Mouse (Mus musculus): ENCODE results near the gene Nelfb.
A peak's percentile ranks its signal among the peaks of the same experiment; 100 is the strongest.
"Not testable (repeated sequence)": the region's sequence is repeated elsewhere in the genome, so short reads cannot be mapped to it uniquely, and the experiment has no call there.

Gene Nelfb

GRCm38 (mm10) chr2:25211121-25211670, at the start of gene Nelfb:
Nelfb (minus strand) TSS chr2:25211489.
- peak; percentile 90 for DNase-seq (ENCODE audit: low spot score)

- DNase-seq (ENCODE audit: low spot score) = no peak
These were observed 47.6 kb upstream of the Nelfb start for GRCm38 (mm10) chr2:25258887-25259286.

DNA sequence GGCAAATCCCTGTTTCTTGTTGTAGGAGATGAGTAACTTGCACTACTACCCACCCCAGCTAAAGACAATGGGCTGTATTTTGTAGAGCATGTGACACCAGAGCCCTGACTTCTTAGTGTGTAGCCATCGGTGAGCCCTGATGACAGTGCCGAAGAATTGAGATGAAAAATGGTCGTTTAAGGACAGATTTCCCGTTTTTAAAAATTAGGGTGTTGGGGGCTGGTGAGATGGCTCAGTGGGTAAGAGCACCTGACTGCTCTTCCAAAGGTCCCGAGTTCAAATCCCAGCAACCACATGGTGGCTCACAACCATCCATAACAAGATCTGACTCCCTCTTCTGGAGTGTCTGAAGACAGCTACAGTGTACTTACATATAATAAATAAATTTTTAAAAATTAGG, 46.0 kb upstream of the Nelfb start:
- not testable (repeated sequence) for DNase-seq (ENCODE audit: low spot score)

GRCm38 (mm10) chr2:25256443-25257109, 45.3 kb upstream of the Nelfb start:
- DNase-seq (ENCODE audit: low spot score) = not testable (repeated sequence)

DNA sequence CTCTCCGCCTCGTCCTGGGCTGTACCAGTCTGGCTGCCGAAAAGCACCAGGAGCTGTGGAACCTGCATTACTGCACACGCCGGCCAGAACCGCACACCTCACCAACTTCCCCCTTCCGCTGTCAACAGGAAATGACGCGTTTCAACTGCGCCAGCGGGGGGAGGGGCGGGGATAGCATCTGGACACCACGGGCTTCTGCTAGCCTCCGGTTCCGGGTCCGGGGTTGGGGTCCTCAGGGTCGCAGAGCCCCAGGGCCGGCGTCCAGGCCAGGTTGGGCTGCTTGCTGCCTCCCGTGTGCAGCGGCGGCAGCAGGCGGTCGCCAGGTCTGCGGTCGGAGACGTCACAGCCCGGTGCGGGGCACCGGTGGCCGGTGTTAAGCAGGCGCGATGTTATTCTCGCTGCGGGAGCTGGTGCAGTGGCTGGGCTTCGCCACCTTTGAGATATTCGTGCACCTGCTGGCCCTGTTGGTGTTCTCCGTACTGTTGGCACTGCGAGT, 44.0 kb upstream of the Nelfb start, which contains the start of gene Tmem203:
TSS of gene Tmem203 (plus strand) at position 156 of the 496 bp plus-strand sequence.
- DNase-seq (ENCODE audit: low spot score) = peak; percentile 76

DNA sequence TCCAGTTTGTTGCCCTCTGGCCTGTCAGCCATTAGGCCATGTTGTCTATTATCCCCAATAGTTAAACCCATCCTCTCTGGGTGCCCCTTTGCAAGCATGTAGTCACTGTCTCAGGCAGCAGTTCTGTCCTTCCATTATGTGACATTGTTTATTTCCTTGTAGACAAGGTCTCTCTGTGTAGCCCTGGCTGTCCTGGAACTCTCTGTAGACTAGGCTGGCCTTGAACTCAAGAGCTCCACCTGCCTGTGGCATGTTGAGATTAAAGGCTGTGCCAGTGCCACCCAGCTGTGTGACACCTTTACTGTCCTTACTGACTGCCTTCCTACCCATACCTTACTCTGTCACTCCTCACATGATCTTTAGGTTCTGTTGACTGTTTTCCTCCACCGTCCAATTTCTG, 41.0 kb upstream of the Nelfb start:
- no peak for DNase-seq (ENCODE audit: low spot score)

GRCm38 (mm10) chr2:25246183-25247072, 35.1 kb upstream of the Nelfb start, which contains the start of gene AL732309.1:
AL732309.1 (minus strand) TSS chr2:25246863.
- no peak for DNase-seq (ENCODE audit: low spot score)

- no peak for DNase-seq (ENCODE audit: low spot score)
These were observed 32.9 kb upstream of the Nelfb start for GRCm38 (mm10) chr2:25244144-25244543.

DNA sequence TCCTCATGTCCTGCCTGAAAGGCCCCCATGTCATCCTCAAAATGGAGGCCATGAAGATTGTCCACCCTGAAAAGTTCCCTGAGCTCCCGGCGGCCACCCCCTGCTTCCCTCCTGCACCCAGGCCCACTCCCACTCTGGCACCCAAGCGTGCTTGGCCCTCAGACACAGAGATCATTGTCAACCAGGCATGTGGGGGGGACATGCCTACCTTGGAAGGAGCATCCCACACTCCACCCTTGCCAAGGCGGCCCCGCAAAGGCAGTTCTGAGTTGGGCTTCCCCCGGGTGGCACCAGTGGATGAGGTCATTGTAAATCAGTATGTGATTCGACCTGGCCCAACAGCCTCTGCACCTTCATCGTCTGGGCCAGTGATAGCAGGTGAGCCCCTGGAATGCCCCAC, 32.1 kb upstream of the Nelfb start:
- DNase-seq (ENCODE audit: low spot score) = no peak

- no peak for DNase-seq (ENCODE audit: low spot score)
These were observed 30.8 kb upstream of the Nelfb start, which contains the start of the genes Rnf208 and Cysrt1 for GRCm38 (mm10) chr2:25242101-25242506. Rnf208 (plus strand) TSS chr2:25242255. Cysrt1 (minus strand) TSS chr2:25242452.

- no peak for DNase-seq (ENCODE audit: low spot score)
These were observed 30.1 kb upstream of the Nelfb start for GRCm38 (mm10) chr2:25241438-25241775.

DNA sequence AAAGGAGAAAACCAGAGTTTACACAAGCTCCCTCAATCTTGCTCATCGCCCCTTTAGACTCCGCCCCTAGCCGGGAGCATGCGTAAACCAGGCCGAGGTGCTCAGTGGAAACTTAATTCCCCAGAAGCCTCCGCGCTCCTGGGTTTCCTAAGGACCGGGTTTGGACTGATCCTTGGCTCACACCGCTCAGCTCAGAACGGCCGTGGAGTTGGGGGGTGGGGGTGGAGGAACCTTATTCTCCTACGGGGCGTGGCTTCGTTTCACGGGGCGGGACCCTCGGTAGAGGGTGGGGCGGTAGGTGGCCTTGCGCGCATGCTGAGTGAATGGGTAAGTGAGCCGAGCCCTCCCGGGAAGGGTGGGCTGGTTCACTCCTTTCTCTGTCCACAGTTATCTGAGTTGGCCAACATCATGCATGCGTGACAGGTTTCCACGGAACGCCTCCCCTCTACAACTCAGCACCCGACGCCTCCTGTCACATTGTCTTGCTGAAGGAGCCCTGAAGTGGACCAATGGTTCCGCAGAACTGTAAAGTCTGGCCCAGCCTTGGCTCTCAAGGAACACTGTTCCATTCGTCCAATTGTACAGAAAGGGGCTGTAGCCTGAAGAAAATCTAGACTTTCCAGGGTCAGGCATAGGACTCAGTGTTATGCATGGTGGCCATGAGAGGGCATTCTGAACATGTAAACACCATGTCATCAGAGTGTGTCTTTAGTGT, 29.6 kb upstream of the Nelfb start:
- peak; percentile 56 for DNase-seq (ENCODE audit: low spot score)

DNA sequence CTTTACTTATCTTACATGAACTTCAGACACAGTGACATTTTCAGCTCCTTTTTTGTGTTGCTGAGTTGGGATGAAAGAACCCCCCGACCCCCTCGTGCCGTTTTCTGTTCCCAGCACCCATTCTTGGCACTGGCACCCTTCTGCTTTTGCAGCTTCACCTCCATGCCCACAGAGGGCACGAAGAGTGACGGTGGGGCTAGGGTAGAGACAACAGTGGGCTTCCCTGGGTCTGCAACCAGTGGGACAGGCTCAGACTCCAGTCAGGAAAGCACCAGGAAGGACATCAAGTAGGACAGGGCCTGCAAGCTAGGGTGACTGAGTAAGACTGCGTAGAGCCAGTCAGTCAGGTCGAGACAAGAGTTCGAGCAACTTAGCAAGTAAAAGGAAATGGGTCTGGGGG, 29.0 kb upstream of the Nelfb start:
- no peak for DNase-seq (ENCODE audit: low spot score)

- no peak for DNase-seq (ENCODE audit: low spot score)
These were observed 28.5 kb upstream of the Nelfb start for GRCm38 (mm10) chr2:25239766-25240165.

- DNase-seq (ENCODE audit: low spot score) = no peak
These were observed 26.8 kb upstream of the Nelfb start for GRCm38 (mm10) chr2:25238106-25238505.

DNA sequence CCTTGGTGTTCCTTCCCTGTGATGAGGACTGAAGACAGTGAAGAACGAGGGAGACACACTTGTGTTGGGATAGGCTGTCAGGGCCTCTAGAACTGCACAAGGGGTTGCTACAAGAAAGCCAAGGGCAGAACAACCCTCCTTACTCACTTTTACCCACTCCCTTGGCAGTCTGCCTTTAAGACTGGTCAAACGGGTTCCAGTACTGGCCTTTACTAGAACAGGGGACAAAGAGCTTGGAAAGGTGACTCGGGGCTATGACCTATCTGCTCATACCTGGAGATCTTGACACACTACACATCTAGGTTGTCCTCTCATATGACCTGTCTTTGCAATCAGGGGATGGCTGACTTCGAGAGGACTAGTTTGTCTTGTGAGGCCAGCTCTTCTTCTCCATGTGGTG, 26.2 kb upstream of the Nelfb start:
- DNase-seq (ENCODE audit: low spot score) = no peak

- DNase-seq (ENCODE audit: low spot score) = no peak
These were observed 25.3 kb upstream of the Nelfb start, which contains the start of gene Rnf224 for GRCm38 (mm10) chr2:25236614-25237013. Rnf224 (minus strand) TSS chr2:25236787.

DNA sequence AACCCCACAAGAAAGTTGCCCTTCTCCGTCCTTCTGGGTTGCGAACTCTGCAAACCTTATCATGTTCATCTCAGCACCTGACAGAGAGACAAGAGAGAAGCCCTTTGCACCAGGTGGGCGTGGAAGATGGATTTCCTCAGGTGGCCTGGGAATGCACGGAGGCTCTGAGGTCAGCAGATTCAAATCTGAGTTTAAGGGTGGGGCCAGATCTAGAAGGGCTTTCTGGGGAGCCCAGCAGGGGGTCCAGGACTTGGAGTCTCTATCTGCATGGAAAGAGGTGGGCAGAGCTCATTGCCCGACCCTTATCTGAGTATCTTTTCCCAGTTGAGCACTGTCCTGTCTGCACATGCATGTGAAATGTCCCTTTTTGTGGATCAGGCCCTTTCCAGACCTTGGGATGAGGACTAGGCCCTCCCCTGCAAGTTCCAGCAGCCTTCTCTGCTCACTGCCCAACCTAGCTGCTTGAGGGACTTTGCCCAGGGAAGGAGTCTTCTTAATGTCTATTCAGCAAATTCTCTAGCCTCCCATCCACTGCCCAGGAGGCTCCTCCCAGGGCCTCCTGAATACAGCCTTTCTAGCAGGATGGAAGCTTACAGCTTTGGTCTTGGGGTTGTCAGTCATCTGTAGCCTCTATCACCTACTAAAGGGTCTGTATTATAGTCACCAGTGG, 23.4 kb upstream of the Nelfb start:
- no peak for DNase-seq (ENCODE audit: low spot score)

DNA sequence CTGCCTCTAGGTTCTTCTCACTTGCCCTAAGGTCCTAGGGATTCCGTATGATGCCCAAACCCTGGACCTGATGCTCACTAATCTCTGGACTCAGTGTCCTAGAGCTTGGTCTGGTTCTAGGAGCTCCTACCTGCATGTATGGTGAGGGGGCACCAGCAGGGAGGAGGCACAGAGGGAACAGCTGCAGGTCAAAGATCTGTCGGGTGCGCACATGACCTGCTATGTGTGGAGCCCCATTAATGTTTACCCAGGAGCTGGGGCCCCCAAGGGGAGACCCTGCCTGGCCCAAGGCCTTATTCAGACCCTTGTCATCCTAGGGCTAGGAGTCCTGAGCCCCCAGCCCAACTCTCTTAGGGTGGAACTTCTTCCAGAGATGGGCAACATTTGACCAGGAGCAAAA, 22.8 kb upstream of the Nelfb start, which contains the start of gene Slc34a3:
TSS of gene Slc34a3 (minus strand) at position 315 of the 400 bp plus-strand sequence.
- no peak for DNase-seq (ENCODE audit: low spot score)

GRCm38 (mm10) chr2:25233421-25233820, 22.1 kb upstream of the Nelfb start:
- DNase-seq (ENCODE audit: low spot score) = no peak

- DNase-seq (ENCODE audit: low spot score) = no peak
These were observed 19.7 kb upstream of the Nelfb start for GRCm38 (mm10) chr2:25231038-25231437.

Measured in ovary, postnatal 14 days (tissue).